Mouse (Mus musculus) heart, embryonic 15.5 days (tissue): ENCODE results near the gene Rb1. TPM values are rescaled to one million over a fixed set of nuclear protein-coding genes. Genes with fewer than 3 reads are reported as not detected.
A peak's percentile ranks its signal among the peaks of the same experiment; 100 is the strongest.

Experiments
- ATAC-seq: fragments of 200-750 bp; cut with Nextera tagmentation; replicated peaks from 2 replicates; pipeline ENCODE4 v1.8.0; 2017; ENCODE audit warnings: low read depth, moderate TSS enrichment; ENCODE audit not compliant: insufficient number of reproducible peaks, insufficient read depth, low FRiP score
- H3K27ac ChIP-seq: fragments of 300-500 bp; sonication (generic); 2 replicates; pipeline ENCODE4 v1.5.1; 2015; ENCODE audit warnings: mild to moderate bottlenecking, inconsistent platforms
- H3K27me3 ChIP-seq: fragments of 300-500 bp; sonication (generic); 2 replicates; pipeline ENCODE4 v1.6.1; 2015; ENCODE audit warnings: inconsistent platforms
- H3K36me3 ChIP-seq: fragments of 300-500 bp; sonication (generic); 2 replicates; pipeline ENCODE4 v1.6.1; 2015; ENCODE audit warnings: mild to moderate bottlenecking, inconsistent platforms
- H3K4me1 ChIP-seq: fragments of 300-500 bp; sonication (generic); replicated peaks from 2 replicates; pipeline ENCODE4 v1.6.1; 2015; ENCODE audit warnings: inconsistent platforms
- H3K4me2 ChIP-seq: fragments of 300-500 bp; sonication (generic); 2 replicates; pipeline ENCODE4 v1.6.1; 2015; ENCODE audit warnings: inconsistent platforms, mild to moderate bottlenecking, moderate library complexity
- H3K4me3 ChIP-seq: fragments of 300-500 bp; sonication (generic); 2 replicates; pipeline ENCODE4 v1.5.1; 2015; ENCODE audit warnings: mild to moderate bottlenecking, inconsistent platforms
- H3K9ac ChIP-seq: fragments of 300-500 bp; sonication (generic); 2 replicates; pipeline ENCODE4 v1.6.1; 2015; ENCODE audit warnings: mild to moderate bottlenecking, inconsistent platforms
- H3K9me3 ChIP-seq: fragments of 300-500 bp; sonication (generic); replicated peaks from 2 replicates; pipeline ENCODE4 v1.6.1; 2016; ENCODE audit warnings: inconsistent platforms
- WGBS: fragments of 180-500 bp; shearing (Covaris S2); methylation state at CpG from one replicate; pipeline ENCODE4 v1.1.7; 2015; ENCODE audit warnings: mixed read lengths; 5-methylcytosine and 5-hydroxymethylcytosine counted together
- polyA plus RNA-seq: library from polyadenylated mRNA; unstranded; fragments of >200 nt; fragmentation: Nextera tagmentation; extraction: Ambion mirVana; gene quantifications from 2 replicates; pipeline ENCODE4 v1.2.1, GENCODE M21; 2015

Gene Rb1
- polyA plus RNA-seq, result 9.9 and 12.7 TPM in 2 replicates

DNA sequence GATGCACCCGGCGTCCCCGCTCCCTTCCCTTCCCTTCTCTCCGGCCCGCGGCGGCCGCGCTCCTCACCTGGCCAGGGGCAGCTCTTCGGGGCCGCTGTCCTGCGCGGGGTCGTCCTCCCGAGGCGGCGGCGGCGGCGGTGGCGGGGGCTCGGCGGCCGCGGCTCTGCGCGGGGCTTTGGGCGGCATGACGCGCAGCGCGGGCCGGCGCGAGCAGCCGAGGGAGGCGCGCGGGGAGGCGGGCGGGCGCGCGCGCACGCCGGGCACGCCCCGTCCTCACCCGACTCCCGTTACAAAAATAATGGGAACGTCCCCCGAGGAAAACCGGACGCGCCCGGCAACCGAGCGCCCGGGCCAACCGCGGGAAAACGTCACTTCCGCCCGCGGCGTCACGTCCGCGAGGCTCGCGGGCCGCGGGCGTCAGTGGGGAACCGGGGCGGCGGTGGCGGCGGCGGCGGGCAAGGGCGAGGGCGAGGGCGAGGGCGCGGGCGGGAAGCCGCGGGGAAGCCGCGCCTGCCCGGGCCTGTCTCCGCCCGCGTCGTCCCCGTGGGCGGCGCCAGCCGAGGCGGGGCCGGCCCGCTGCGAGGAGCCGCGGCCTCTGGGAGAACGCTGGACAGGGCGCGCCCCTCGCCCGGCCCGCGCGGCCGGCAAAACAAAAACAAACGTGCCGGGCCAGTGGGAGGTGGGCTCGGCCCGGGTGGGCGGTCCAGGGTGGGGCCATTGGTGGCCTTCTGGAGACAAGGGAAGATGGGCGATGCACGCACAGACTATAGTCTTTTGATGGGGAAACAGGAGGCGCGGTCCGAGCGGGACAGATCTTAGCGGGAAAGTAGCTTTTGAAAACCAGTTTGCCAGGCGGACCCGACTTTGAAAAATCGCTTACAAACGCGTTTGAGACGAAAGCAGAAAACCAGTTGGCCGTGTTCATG lies at the start of gene Rb1:
Gene Rb1, minus strand, starts transcription at position 367 of the 926 bp plus-strand sequence.
- Histone ChIP-seq H3K9ac (peak within 1 kb of the TSS; percentile 95), H3K4me1 (peaks cover 13% of the 10 kb centered on the region), H3K27ac (peak within 1 kb of the TSS; percentile 95), H3K36me3 (no peaks in the 10 kb centered on the region), H3K9me3 (no peaks in the 10 kb centered on the region), H3K27me3 (no peaks in the 10 kb centered on the region), H3K4me2 (peak within 1 kb of the TSS; percentile 91), H3K4me3 (peak within 1 kb of the TSS; percentile 96)
- peak; percentile 93 for ATAC-seq
- WGBS, result 0% methylated on average over 90 of the region's 135 CpGs

DNA sequence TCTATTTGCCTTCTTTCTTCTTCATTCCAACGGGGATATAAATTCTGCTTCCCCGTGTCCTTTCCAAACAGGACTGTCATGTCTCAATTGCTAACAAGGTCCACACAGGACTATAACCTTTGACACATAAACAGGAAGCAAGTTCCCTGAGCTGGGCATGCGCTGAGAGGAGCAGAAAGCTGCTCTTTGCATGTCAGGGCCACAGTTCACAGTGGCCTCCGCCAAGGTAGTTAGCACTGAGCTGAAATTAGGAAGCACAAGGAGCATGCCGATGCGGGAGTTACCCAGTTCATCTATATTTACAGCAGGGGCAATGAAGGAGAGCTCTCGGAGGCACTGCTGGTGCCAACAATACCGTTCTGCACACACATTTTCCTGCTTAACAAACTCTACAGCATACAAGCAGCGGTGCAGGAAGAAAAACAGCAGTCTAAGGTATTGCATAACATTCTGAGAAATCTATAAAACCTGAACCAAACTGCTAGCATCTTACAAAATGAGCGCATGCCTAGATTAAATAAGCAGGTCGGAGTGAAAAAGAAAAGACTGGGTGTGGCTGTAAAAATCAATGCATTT lies 48.8 kb upstream of the Rb1 start:
- no peak overlapping the region for H3K27ac ChIP-seq
- ATAC-seq, result 0 out of 2 replicates have a peak, but pooled peaks have one; percentile 16
- H3K36me3 ChIP-seq, result peaks cover 17% of the 10 kb centered on the region; the same call in 1 of the 2 replicates
- H3K9me3 ChIP-seq, result no peaks in the 10 kb centered on the region
- 58% methylated on average over 11 of the region's 11 CpGs for WGBS
- peaks cover 65% of the 10 kb centered on the region for H3K4me1 ChIP-seq
- H3K27me3 ChIP-seq, result no peaks in the 10 kb centered on the region
- no peak overlapping the region for H3K4me2 ChIP-seq
- no peak overlapping the region for H3K9ac ChIP-seq
- H3K4me3 ChIP-seq, result no peak overlapping the region

- no peak overlapping the region for H3K9ac ChIP-seq
- H3K9me3 ChIP-seq, result no peaks in the 10 kb centered on the region
- H3K36me3 ChIP-seq, result peaks cover 17% of the 10 kb centered on the region; the same call in 1 of the 2 replicates
- no peak overlapping the region for H3K4me2 ChIP-seq
- H3K4me1 ChIP-seq, result peaks cover 65% of the 10 kb centered on the region
- no peak overlapping the region for H3K4me3 ChIP-seq
- WGBS, result 62% methylated on average over 8 of the region's 8 CpGs
- no peak for ATAC-seq
- no peaks in the 10 kb centered on the region for H3K27me3 ChIP-seq
- H3K27ac ChIP-seq, result no peak overlapping the region
These were observed 48.0 kb upstream of the Rb1 start for GRCm38 (mm10) chr14:73373606-73374005.

GRCm38 (mm10) chr14:73372990-73373389 lies 47.4 kb upstream of the Rb1 start:
- ATAC-seq, result no peak
- Histone ChIP-seq H3K9ac (no peak overlapping the region), H3K4me1 (peaks cover 63% of the 10 kb centered on the region), H3K9me3 (no peaks in the 10 kb centered on the region), H3K4me3 (no peak overlapping the region), H3K36me3 (peaks cover 23% of the 10 kb centered on the region; the same call in 1 of the 2 replicates), H3K27me3 (no peaks in the 10 kb centered on the region), H3K4me2 (no peak overlapping the region), H3K27ac (no peak overlapping the region)
- 82% methylated on average over 4 of the region's 4 CpGs for WGBS

DNA sequence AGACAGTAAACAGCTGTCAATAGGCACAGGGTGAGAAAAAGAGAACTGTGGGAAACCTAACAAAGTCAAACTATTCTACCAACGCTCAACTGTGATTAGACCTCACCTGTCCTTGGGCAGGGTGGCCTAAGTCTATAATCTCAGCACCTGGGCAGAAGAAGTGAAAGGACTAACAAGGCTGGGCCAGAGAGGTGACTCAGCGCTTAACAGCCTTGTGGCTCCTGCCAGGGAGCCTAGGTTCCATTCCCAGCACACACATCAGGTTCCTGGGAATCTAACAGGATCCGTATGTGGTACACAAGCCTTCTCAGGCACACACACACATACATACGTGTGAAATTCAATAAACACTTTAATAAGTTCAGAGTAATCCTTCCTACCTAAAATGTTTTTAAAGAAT lies 46.0 kb upstream of the Rb1 start:
- H3K9me3 ChIP-seq, result no peaks in the 10 kb centered on the region
- peaks cover 53% of the 10 kb centered on the region for H3K4me1 ChIP-seq
- no peak overlapping the region for H3K9ac ChIP-seq
- H3K27me3 ChIP-seq, result no peaks in the 10 kb centered on the region
- H3K4me2 ChIP-seq, result no peak overlapping the region
- H3K27ac ChIP-seq, result 0 out of 2 replicates have a peak overlapping the region, but pooled peaks have one; percentile 40
- no peak for ATAC-seq
- WGBS, result 88% methylated on average over 4 of the region's 4 CpGs
- no peak overlapping the region for H3K4me3 ChIP-seq
- H3K36me3 ChIP-seq, result peaks cover 37% of the 10 kb centered on the region

- peaks cover 51% of the 10 kb centered on the region for H3K4me1 ChIP-seq
- no peaks in the 10 kb centered on the region for H3K9me3 ChIP-seq
- H3K4me2 ChIP-seq, result no peak overlapping the region
- H3K9ac ChIP-seq, result no peak overlapping the region
- 70% methylated on average over 23 of the region's 23 CpGs for WGBS
- H3K4me3 ChIP-seq, result no peak overlapping the region
- H3K27me3 ChIP-seq, result no peaks in the 10 kb centered on the region
- peaks cover 42% of the 10 kb centered on the region for H3K36me3 ChIP-seq
- no peak for ATAC-seq
- peak overlapping the region; percentile 40 for H3K27ac ChIP-seq
These were observed 45.2 kb upstream of the Rb1 start for GRCm38 (mm10) chr14:73370695-73371372.

GRCm38 (mm10) chr14:73370078-73370670 lies 44.6 kb upstream of the Rb1 start:
- H3K4me2 ChIP-seq, result no peak overlapping the region
- ATAC-seq, result no peak
- no peaks in the 10 kb centered on the region for H3K27me3 ChIP-seq
- H3K36me3 ChIP-seq, result peaks cover 49% of the 10 kb centered on the region
- WGBS, result 58% methylated on average over 11 of the region's 11 CpGs
- H3K4me1 ChIP-seq, result peaks cover 45% of the 10 kb centered on the region
- H3K27ac ChIP-seq, result peak overlapping the region; percentile 40
- H3K9me3 ChIP-seq, result no peaks in the 10 kb centered on the region
- no peak overlapping the region for H3K4me3 ChIP-seq
- no peak overlapping the region for H3K9ac ChIP-seq

DNA sequence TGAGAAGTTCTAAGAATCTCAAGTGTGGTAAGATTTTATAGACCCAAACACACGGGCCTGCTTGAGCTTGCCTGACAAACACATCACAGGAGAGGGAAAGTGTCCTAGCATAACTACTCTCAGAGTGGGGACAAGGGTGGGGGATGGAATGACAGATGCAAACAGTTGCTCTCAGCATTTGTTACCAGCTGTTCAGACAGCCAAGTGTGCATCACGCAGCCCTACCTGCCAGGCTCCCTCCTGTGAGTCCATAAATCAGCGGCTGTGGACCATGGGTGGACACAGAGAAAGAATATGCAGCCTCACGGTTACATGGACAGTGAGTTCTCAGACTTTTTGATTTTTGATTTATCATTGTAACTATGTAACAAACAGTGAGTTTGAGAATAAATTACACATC lies 44.0 kb upstream of the Rb1 start:
- H3K4me3 ChIP-seq, result no peak overlapping the region
- H3K27me3 ChIP-seq, result no peaks in the 10 kb centered on the region
- H3K9ac ChIP-seq, result no peak overlapping the region
- no peak for ATAC-seq
- H3K27ac ChIP-seq, result no peak overlapping the region
- no peaks in the 10 kb centered on the region for H3K9me3 ChIP-seq
- H3K4me1 ChIP-seq, result peaks cover 40% of the 10 kb centered on the region
- peaks cover 54% of the 10 kb centered on the region for H3K36me3 ChIP-seq
- H3K4me2 ChIP-seq, result no peak overlapping the region
- 77% methylated on average over 4 of the region's 4 CpGs for WGBS

- no peak for ATAC-seq
- Histone ChIP-seq H3K27me3 (no peaks in the 10 kb centered on the region), H3K9ac (no peak overlapping the region), H3K36me3 (peaks cover 61% of the 10 kb centered on the region), H3K4me1 (peaks cover 34% of the 10 kb centered on the region), H3K4me2 (no peak overlapping the region), H3K9me3 (no peaks in the 10 kb centered on the region), H3K27ac (no peak overlapping the region), H3K4me3 (no peak overlapping the region)
- 91% methylated on average over 13 of the region's 13 CpGs for WGBS
These were observed 43.3 kb upstream of the Rb1 start for GRCm38 (mm10) chr14:73368966-73369365.

- WGBS, result 86% methylated on average over 13 of the region's 13 CpGs
These were observed 42.6 kb upstream of the Rb1 start for GRCm38 (mm10) chr14:73368221-73368620.

DNA sequence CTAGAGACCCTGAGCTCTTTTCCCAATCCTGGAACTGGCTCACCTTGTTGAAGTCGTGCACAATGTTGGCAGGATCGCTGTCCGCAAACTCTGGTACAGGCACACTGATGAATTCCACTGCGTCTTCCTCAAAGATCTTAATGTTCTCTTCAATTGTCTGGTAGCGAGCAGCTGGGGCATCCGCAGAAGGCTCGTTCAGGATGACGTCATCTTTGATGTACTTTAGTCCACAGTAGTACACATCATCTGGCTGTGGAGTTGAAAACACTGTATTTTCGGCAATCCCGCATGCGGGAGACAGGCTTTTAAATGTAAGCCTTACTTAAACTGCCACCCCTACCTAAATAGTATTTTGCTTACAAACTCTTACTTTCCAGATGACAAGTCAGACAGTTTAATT lies 40.7 kb upstream of the Rb1 start:
- no peak overlapping the region for H3K4me3 ChIP-seq
- ATAC-seq, result no peak
- H3K4me2 ChIP-seq, result no peak overlapping the region
- H3K4me1 ChIP-seq, result peaks cover 16% of the 10 kb centered on the region
- no peaks in the 10 kb centered on the region for H3K9me3 ChIP-seq
- H3K36me3 ChIP-seq, result peaks cover 81% of the 10 kb centered on the region
- H3K27me3 ChIP-seq, result no peaks in the 10 kb centered on the region
- no peak overlapping the region for H3K9ac ChIP-seq
- H3K27ac ChIP-seq, result no peak overlapping the region
- WGBS, result 83% methylated on average over 11 of the region's 11 CpGs

More at GRCm38 (mm10) chr14:73368221-73368620, 42.6 kb upstream of the Rb1 start:
- Histone ChIP-seq H3K9me3 (no peaks in the 10 kb centered on the region), H3K9ac (no peak overlapping the region), H3K36me3 (peaks cover 68% of the 10 kb centered on the region), H3K4me3 (no peak overlapping the region), H3K4me2 (no peak overlapping the region), H3K27me3 (no peaks in the 10 kb centered on the region), H3K4me1 (peaks cover 29% of the 10 kb centered on the region), H3K27ac (no peak overlapping the region)
- no peak for ATAC-seq
